Comparison of ENCODE assay signal across 8 mouse cellular contexts in the genomic region with DNA sequence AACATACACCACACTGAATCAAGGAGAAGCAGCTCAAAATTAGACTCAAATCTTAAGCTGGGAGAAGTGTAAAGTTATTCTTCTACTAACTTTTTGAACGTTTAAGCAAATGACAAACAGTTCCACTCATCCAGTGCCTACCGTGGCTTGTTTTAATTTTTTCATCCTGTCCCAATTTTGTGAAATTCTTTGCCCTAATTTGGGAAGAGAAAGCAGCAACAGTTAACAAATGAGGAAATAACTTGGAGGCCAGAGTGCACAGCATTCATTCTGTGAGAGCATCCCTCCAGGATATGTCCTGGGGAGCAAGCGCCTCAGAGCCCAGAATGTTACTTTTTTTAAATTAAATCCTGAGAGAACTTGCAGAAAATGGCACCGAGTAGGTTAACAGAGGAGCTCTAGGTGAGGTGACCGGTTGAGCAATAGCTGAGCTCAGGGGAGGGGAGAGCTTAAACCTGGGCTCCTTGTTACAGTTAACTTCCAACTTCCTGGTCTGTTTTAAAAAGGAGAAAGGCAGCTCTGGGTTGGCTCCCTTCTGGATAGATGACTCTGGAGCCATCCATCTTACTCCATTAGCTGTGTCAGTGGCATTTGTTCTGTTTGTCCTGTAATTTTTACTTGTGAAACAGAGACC. TPM values are rescaled to one million over a fixed set of nuclear protein-coding genes. Genes with fewer than 3 reads are reported as not detected.
DNase-seq lines count a peak whose midpoint lies in the region; ATAC-seq lines count a peak whose summit lies in the region.

No protein-coding gene starts in this region.

- H3K4me2 ChIP-seq in heart, embryonic 14.5 days (ENCODE audit: low read length), result peak overlapping the region; percentile 88
- peak overlapping the region; percentile 76 for H3K4me2 ChIP-seq in hindbrain, embryonic 14.5 days (replicated peaks)
- H3K4me2 ChIP-seq in midbrain, embryonic 11.5 days, result peak overlapping the region; percentile 63

- H3K27me3 ChIP-seq in heart, embryonic 14.5 days (ENCODE audit: control insufficient read depth, insufficient read depth, low read length), result no peaks in the 10 kb centered on the region
- H3K27me3 ChIP-seq in hindbrain, embryonic 14.5 days (ENCODE audit: control insufficient read depth, insufficient read depth, low read length), result no peaks in the 10 kb centered on the region
- no peaks in the 10 kb centered on the region for H3K27me3 ChIP-seq in midbrain, embryonic 11.5 days (ENCODE audit: control insufficient read depth, insufficient read depth, low read length)

- peak overlapping the region in 1 of 2 experiments; percentile 93; a peak in 2 of 4 replicates for H3K4me3 ChIP-seq in heart, embryonic 14.5 days (ENCODE audit: control insufficient read depth in 1 of 2, insufficient read depth in 1 of 2, low read depth in 1 of 2, low read length in 2 of 2)
- H3K4me3 ChIP-seq in hindbrain, embryonic 14.5 days (replicated peaks; ENCODE audit: low read length), result peak overlapping the region; percentile 66
- H3K4me3 ChIP-seq in midbrain, embryonic 11.5 days (ENCODE audit: low read depth, low read length), result no peak overlapping the region; the same call in 1 of the 2 replicates

- 70% methylated on average over 5 of the region's 5 CpGs for WGBS in heart, embryonic 14.5 days
- WGBS in hindbrain, embryonic 14.5 days, result 78% methylated on average over 5 of the region's 5 CpGs
- 79% methylated on average over 5 of the region's 5 CpGs for WGBS in midbrain, embryonic 11.5 days

- no peak for ATAC-seq in heart, embryonic 14.5 days (ENCODE audit: insufficient number of reproducible peaks, insufficient read depth, low FRiP score, low read depth)
- ATAC-seq in hindbrain, embryonic 14.5 days (ENCODE audit: low FRiP score), result no peak
- no peak for ATAC-seq in midbrain, embryonic 11.5 days (ENCODE audit: low FRiP score)

- H3K36me3 ChIP-seq in heart, embryonic 14.5 days (ENCODE audit: control insufficient read depth, insufficient read depth, low read length), result peaks cover 31% of the 10 kb centered on the region
- peaks cover 28% of the 10 kb centered on the region for H3K36me3 ChIP-seq in hindbrain, embryonic 14.5 days (replicated peaks; ENCODE audit: control insufficient read depth, insufficient read depth)
- peaks cover 5% of the 10 kb centered on the region; the same call in 1 of the 2 replicates for H3K36me3 ChIP-seq in midbrain, embryonic 11.5 days (ENCODE audit: control insufficient read depth, insufficient read depth, low read length)

- no peak for DNase-seq in heart, adult 8-10 months (ENCODE audit: low spot score)
- DNase-seq in Muller cell, postnatal 12 days (ENCODE audit: inconsistent ontology term), result peak; percentile 48
- no peak for DNase-seq in hindbrain, embryonic 14.5 days (ENCODE audit: low spot score)
- no peak for DNase-seq in midbrain, embryonic 11.5 days (ENCODE audit: low spot score, missing footprints)
- no peak for DNase-seq in adrenal gland, adult 18-20 months (ENCODE audit: low spot score in 2 of 2)
- no peak for DNase-seq in left cerebral cortex, adult 11 months (ENCODE audit: low spot score)
- DNase-seq in kidney, adult 8-10 months, result no peak

- H3K4me1 ChIP-seq in heart, embryonic 14.5 days (ENCODE audit: control insufficient read depth in 2 of 2, insufficient read depth in 2 of 2, low read length in 2 of 2), result peaks cover 0 to 16% of the 10 kb centered on the region in 2 experiments; a peak in 2 of 4 replicates
- peaks cover 19% of the 10 kb centered on the region for H3K4me1 ChIP-seq in hindbrain, embryonic 14.5 days (replicated peaks; ENCODE audit: control insufficient read depth, insufficient read depth, low read length)
- H3K4me1 ChIP-seq in midbrain, embryonic 11.5 days (ENCODE audit: control insufficient read depth, insufficient read depth, low read length), result peaks cover 17% of the 10 kb centered on the region

- no peak overlapping the region for H3K27ac ChIP-seq in heart, embryonic 14.5 days (replicated peaks in 1 of 2; ENCODE audit: control insufficient read depth in 1 of 2, insufficient read depth in 1 of 2, low read depth in 2 of 2, low read length in 2 of 2)
- H3K27ac ChIP-seq in hindbrain, embryonic 14.5 days, result no peak overlapping the region
- no peak overlapping the region for H3K27ac ChIP-seq in midbrain, embryonic 11.5 days (ENCODE audit: low read depth, low read length)

- peak overlapping the region; percentile 94; the same call in 1 of the 2 replicates for H3K9ac ChIP-seq in heart, embryonic 14.5 days (ENCODE audit: low read length)
- peak overlapping the region; percentile 87; the same call in 1 of the 2 replicates for H3K9ac ChIP-seq in hindbrain, embryonic 14.5 days
- H3K9ac ChIP-seq in midbrain, embryonic 11.5 days (ENCODE audit: low read length), result 0 out of 2 replicates have a peak overlapping the region, but pooled peaks have one; percentile 84

- H3K9me3 ChIP-seq in heart, embryonic 14.5 days (ENCODE audit: control insufficient read depth, low read length), result no peaks in the 10 kb centered on the region
- H3K9me3 ChIP-seq in hindbrain, embryonic 14.5 days (ENCODE audit: control insufficient read depth, low read length), result no peaks in the 10 kb centered on the region
- no peaks in the 10 kb centered on the region for H3K9me3 ChIP-seq in midbrain, embryonic 11.5 days (ENCODE audit: control insufficient read depth, low read length)

RNA-seq across cellular contexts. Expression of gene M6pr, which starts 1.8 kb away (rescaled TPM):
- 76.2 and 77.2 TPM in 2 replicates for polyA plus RNA-seq in heart, embryonic 14.5 days (2014; fragmentation: Nextera tagmentation; extraction: Ambion mirVana)
- 10 to 100 TPM; 43.1 to 44.9 (median 44.1) TPM for total RNA-seq in heart, adult 8-10 months (2022)
- polyA plus RNA-seq in hindbrain, embryonic 14.5 days (2014; fragmentation: Nextera tagmentation; extraction: Ambion mirVana), result 51.4 and 53.7 TPM in 2 replicates
- 89.9 and 92.4 TPM in 2 replicates for polyA plus RNA-seq in midbrain, embryonic 11.5 days (2014; fragmentation: Nextera tagmentation; extraction: Ambion mirVana)
- 100 to 1,000 TPM; 136 to 177 TPM for total RNA-seq in adrenal gland, adult 18-20 months (2021)

RNA-seq across cellular contexts. Expression of gene Klrg1, which starts 27.6 kb away (rescaled TPM):
- polyA plus RNA-seq in heart, embryonic 14.5 days (2014; fragmentation: Nextera tagmentation; extraction: Ambion mirVana), result not detected in 2 replicates
- not detected for total RNA-seq in heart, adult 8-10 months (2022)
- polyA plus RNA-seq in hindbrain, embryonic 14.5 days (2014; fragmentation: Nextera tagmentation; extraction: Ambion mirVana), result 0.53 and 0.82 TPM in 2 replicates
- polyA plus RNA-seq in midbrain, embryonic 11.5 days (2014; fragmentation: Nextera tagmentation; extraction: Ambion mirVana), result 0.11 and 0.31 TPM in 2 replicates
- under 1 TPM; 0.20 to 0.29 TPM for total RNA-seq in adrenal gland, adult 18-20 months (2021)

RNA-seq across cellular contexts. Expression of gene Phc1, which starts 30.1 kb away (rescaled TPM):
- polyA plus RNA-seq in heart, embryonic 14.5 days (2014; fragmentation: Nextera tagmentation; extraction: Ambion mirVana), result 11.6 and 13.2 TPM in 2 replicates
- total RNA-seq in heart, adult 8-10 months (2022), result 10 to 100 TPM; 15.8 to 22.7 (median 20.1) TPM
- polyA plus RNA-seq in hindbrain, embryonic 14.5 days (2014; fragmentation: Nextera tagmentation; extraction: Ambion mirVana), result 37.0 and 39.0 TPM in 2 replicates
- 30.7 and 34.7 TPM in 2 replicates for polyA plus RNA-seq in midbrain, embryonic 11.5 days (2014; fragmentation: Nextera tagmentation; extraction: Ambion mirVana)
- 10 to 100 TPM; 20.1 to 26.7 TPM for total RNA-seq in adrenal gland, adult 18-20 months (2021)
